Mouse (Mus musculus) midbrain, embryonic 10.5 days (tissue): ENCODE data around the gene Gbp8. TPM values are rescaled to one million over a fixed set of nuclear protein-coding genes. Genes with fewer than 3 reads are reported as not detected.

ENCODE experiments used
- DNase-seq: peaks from one replicate; pipeline ENCODE4 v3.0.0-alpha.2; 2017; ENCODE audit warnings: low spot score
- H3K27ac ChIP-seq: fragments of 300-500 bp; sonication (generic); replicated peaks from 2 replicates; pipeline ENCODE4 v1.5.1; 2016; ENCODE audit warnings: mild to moderate bottlenecking
- H3K27me3 ChIP-seq: fragments of 300-500 bp; sonication (generic); 2 replicates; pipeline ENCODE4 v1.6.1; 2016; ENCODE audit warnings: low read depth, mild to moderate bottlenecking; ENCODE audit not compliant: poor library complexity, severe bottlenecking
- H3K36me3 ChIP-seq: fragments of 300-500 bp; sonication (generic); 2 replicates; pipeline ENCODE4 v1.6.1; 2016; ENCODE audit warnings: mild to moderate bottlenecking, moderate library complexity
- H3K4me1 ChIP-seq: fragments of 300-500 bp; sonication (generic); 2 replicates; pipeline ENCODE4 v1.6.1; 2016
- H3K4me3 ChIP-seq: fragments of 300-500 bp; sonication (generic); 2 replicates; pipeline ENCODE4 v1.5.1; 2016; ENCODE audit warnings: mild to moderate bottlenecking, moderate library complexity
- H3K9me3 ChIP-seq: fragments of 300-500 bp; sonication (generic); replicated peaks from 2 replicates; pipeline ENCODE4 v1.6.1; 2016; ENCODE audit warnings: mild to moderate bottlenecking
- WGBS: fragments of 180-500 bp; shearing (Covaris S2); methylation state at CpG from one replicate; pipeline ENCODE4 v1.1.7; 2016; 5-methylcytosine and 5-hydroxymethylcytosine counted together
- polyA plus RNA-seq: library from polyadenylated mRNA; unstranded; fragments of >200 nt; fragmentation: Nextera tagmentation; extraction: Ambion mirVana; gene quantifications from 2 replicates; pipeline ENCODE4 v1.2.1, GENCODE M21; 2016

The Gbp8 gene
- polyA plus RNA-seq, 1 experiment from 2014 or later = 0.26 TPM

- 81% methylated on average over 1 of the region's 1 CpGs for WGBS
Observed at GRCm38 (mm10) chr5:105012551-105012950, 126.8 kb downstream of the Gbp8 start.

DNA sequence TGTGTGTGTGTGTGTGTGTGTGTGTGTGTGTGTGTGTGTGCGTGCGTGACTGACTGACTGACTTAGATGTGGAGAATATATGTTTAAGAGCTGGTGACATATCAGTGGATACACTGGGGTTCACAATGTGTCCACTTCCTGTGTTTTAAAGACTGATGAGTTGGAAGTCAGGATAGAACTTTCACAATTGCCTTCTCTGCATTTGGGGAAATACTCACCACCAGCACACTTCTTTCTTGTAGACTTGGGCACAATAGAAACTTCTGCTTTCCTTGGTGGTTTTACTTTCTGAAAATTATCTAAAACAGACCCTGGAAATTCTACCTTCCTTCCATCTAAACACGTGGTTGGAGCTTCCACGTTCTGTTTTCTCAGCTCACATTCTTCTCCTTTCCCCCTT lies 127.8 kb downstream of the Gbp8 start:
- Histone ChIP-seq H3K36me3 (no peaks in the 10 kb centered on the region), H3K27me3 (no peaks in the 10 kb centered on the region), H3K27ac (no peak overlapping the region), H3K9me3 (0 out of 2 replicates have a peak, but pooled peaks cover 9% of the 10 kb centered on the region), H3K4me1 (no peaks in the 10 kb centered on the region), H3K4me3 (no peak overlapping the region)
- DNase-seq = no peak
- 94% methylated on average over 4 of the region's 4 CpGs for WGBS

More at GRCm38 (mm10) chr5:105012551-105012950, 126.8 kb downstream of the Gbp8 start:
- DNase-seq = no peak
- Histone ChIP-seq H3K4me3 (no peak overlapping the region), H3K27ac (no peak overlapping the region), H3K9me3 (0 out of 2 replicates have a peak, but pooled peaks cover 9% of the 10 kb centered on the region), H3K27me3 (no peaks in the 10 kb centered on the region), H3K4me1 (no peaks in the 10 kb centered on the region), H3K36me3 (no peaks in the 10 kb centered on the region)

DNA sequence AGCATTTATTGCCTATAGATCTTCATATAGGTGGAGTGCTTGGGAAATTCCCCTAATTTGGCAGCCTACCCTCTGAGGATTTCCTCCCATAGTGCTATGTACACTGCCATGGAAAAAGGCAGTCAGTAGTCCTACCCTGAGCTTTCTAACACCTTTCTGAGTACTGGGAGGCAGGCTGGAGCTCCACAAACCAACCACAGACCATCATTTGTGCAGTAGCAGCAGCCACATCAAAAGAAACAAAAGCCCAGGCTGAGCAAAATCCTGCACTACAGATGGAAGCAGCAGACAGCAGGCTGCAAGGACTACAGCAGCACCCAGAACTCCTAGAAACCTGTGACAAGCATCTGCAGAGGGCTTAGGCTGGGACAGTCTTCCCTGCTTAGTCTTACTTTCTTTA lies 129.0 kb downstream of the Gbp8 start:
- no peaks in the 10 kb centered on the region for H3K36me3 ChIP-seq
- 0 out of 2 replicates have a peak, but pooled peaks cover 6% of the 10 kb centered on the region for H3K9me3 ChIP-seq
- no peak overlapping the region for H3K27ac ChIP-seq
- no peak overlapping the region for H3K4me3 ChIP-seq
- DNase-seq = no peak
- H3K27me3 ChIP-seq = no peaks in the 10 kb centered on the region
- H3K4me1 ChIP-seq = no peaks in the 10 kb centered on the region

- no peak overlapping the region for H3K4me3 ChIP-seq
- H3K4me1 ChIP-seq = no peaks in the 10 kb centered on the region
- H3K27ac ChIP-seq = no peak overlapping the region
- 96% methylated on average over 2 of the region's 2 CpGs for WGBS
- H3K36me3 ChIP-seq = no peaks in the 10 kb centered on the region
- no peak for DNase-seq
- 0 out of 2 replicates have a peak, but pooled peaks cover 7% of the 10 kb centered on the region for H3K9me3 ChIP-seq
- no peaks in the 10 kb centered on the region for H3K27me3 ChIP-seq
Observed at GRCm38 (mm10) chr5:104989411-104989810, 149.9 kb downstream of the Gbp8 start.

GRCm38 (mm10) chr5:104988000-104988399 lies 151.3 kb downstream of the Gbp8 start:
- Histone ChIP-seq H3K36me3 (no peaks in the 10 kb centered on the region), H3K4me1 (no peaks in the 10 kb centered on the region), H3K9me3 (0 out of 2 replicates have a peak, but pooled peaks cover 7% of the 10 kb centered on the region), H3K27me3 (no peaks in the 10 kb centered on the region), H3K4me3 (no peak overlapping the region), H3K27ac (no peak overlapping the region)
- 51% methylated on average over 2 of the region's 2 CpGs for WGBS
- no peak for DNase-seq

GRCm38 (mm10) chr5:104986706-104987105 lies 152.6 kb downstream of the Gbp8 start:
- no peak for DNase-seq
- H3K4me1 ChIP-seq = no peaks in the 10 kb centered on the region
- H3K4me3 ChIP-seq = no peak overlapping the region
- H3K36me3 ChIP-seq = no peaks in the 10 kb centered on the region
- no peak overlapping the region for H3K27ac ChIP-seq
- H3K9me3 ChIP-seq = 0 out of 2 replicates have a peak, but pooled peaks cover 7% of the 10 kb centered on the region
- 47% methylated on average over 1 of the region's 1 CpGs for WGBS
- H3K27me3 ChIP-seq = no peaks in the 10 kb centered on the region

GRCm38 (mm10) chr5:104982535-104982934 lies 156.8 kb downstream of the Gbp8 start, which contains the start of gene Abcg3:
Abcg3 (minus strand) TSS chr5:104982718.
- H3K4me1 ChIP-seq = no peaks in the 10 kb centered on the region
- no peak for DNase-seq
- H3K9me3 ChIP-seq = no peaks in the 10 kb centered on the region
- 45% methylated on average over 12 of the region's 12 CpGs for WGBS
- no peak within 1 kb of the TSS for H3K4me3 ChIP-seq
- H3K27ac ChIP-seq = no peak within 1 kb of the TSS
- no peaks in the 10 kb centered on the region for H3K36me3 ChIP-seq
- no peaks in the 10 kb centered on the region for H3K27me3 ChIP-seq

DNA sequence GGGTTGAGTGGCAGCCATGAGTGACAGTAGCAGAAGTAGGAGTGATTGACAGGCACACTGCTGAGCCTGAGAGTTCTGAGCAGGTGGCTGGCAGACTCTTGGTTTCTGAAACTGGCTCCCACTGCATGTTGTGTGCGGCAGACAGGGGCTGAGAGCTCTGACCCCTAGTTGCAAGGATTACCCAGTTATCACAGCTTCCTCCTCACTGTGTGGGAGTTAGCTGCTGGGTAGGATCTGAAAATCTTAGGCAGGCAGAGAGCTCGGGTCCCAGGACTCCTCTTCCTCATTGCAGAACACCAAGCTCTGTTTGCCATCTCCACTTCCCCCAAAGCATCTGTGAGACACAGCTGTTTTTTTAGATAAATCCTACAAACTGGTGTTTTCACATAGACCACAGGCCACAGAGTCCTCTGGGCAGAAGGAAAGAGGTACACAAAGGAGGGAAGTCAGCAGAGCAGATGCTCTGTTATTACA lies 160.3 kb downstream of the Gbp8 start:
- no peak overlapping the region for H3K27ac ChIP-seq
- H3K36me3 ChIP-seq = no peaks in the 10 kb centered on the region
- H3K9me3 ChIP-seq = no peaks in the 10 kb centered on the region
- no peaks in the 10 kb centered on the region for H3K4me1 ChIP-seq
- DNase-seq = no peak
- WGBS = 71% methylated on average over 2 of the region's 2 CpGs
- H3K27me3 ChIP-seq = no peaks in the 10 kb centered on the region
- H3K4me3 ChIP-seq = no peak overlapping the region

Other genes with a start within 250 kb of the Gbp8 start
- 0.07 and 0.30 TPM in 2 replicates for gene Abcg3, start 156.8 kb downstream of the Gbp8 start, polyA plus RNA-seq
- 0.81 and 1.1 TPM in 2 replicates for gene Gbp9, start within 50 bp of the Gbp8 start, polyA plus RNA-seq
- gene Gbp4, start within 50 bp of the Gbp8 start, polyA plus RNA-seq = 0.17 and 0.47 TPM in 2 replicates
- gene Gbp10, start 100.0 kb upstream of the Gbp8 start, polyA plus RNA-seq = 0.11 and 0.30 TPM in 2 replicates
- gene Gm43302, start 154.2 kb upstream of the Gbp8 start, polyA plus RNA-seq = 0.10 TPM in 1 of 2 replicates, not detected in the other
- 0.17 and 0.30 TPM in 2 replicates for gene Gbp6, start 154.2 kb upstream of the Gbp8 start, polyA plus RNA-seq